Comparison of ENCODE assay signal across 19 mouse cellular contexts in genomic region chr8:109808120-109808447, GRCm38 (mm10). TPM values are rescaled to one million over a fixed set of nuclear protein-coding genes. Genes with fewer than 3 reads are reported as not detected.
DNase-seq lines count a peak whose midpoint lies in the region; ATAC-seq and TF ChIP-seq lines count a peak whose summit lies in the region.
"Had no signal": no experiment of that assay in that cellular context is flagged by ENCODE, and none has a peak within 500 bp of the region (broad histone marks: within the 10 kb centered on the region; RNA-seq: fewer than 3 reads in every experiment).

No protein-coding gene starts in this region.

- no peaks in the 10 kb centered on the region for H3K4me1 ChIP-seq in forebrain, postnatal 0 days (ENCODE audit: insufficient read depth)
- no peaks in the 10 kb centered on the region for H3K4me1 ChIP-seq in forebrain, embryonic 12.5 days
- peaks cover 4% of the 10 kb centered on the region; the same call in 1 of the 2 replicates for H3K4me1 ChIP-seq in limb, embryonic 14.5 days (ENCODE audit: control insufficient read depth, insufficient read depth, low read length)
- no peaks in the 10 kb centered on the region for H3K4me1 ChIP-seq in limb, embryonic 10.5 days
- H3K4me1 ChIP-seq: hindbrain, embryonic 13.5 days; midbrain, embryonic 13.5 days had no signal

- H3K4me3 ChIP-seq in forebrain, postnatal 0 days (ENCODE audit: low read depth, low read length) = no peak overlapping the region
- no peak overlapping the region for H3K4me3 ChIP-seq in forebrain, embryonic 12.5 days (replicated peaks)
- no peak overlapping the region for H3K4me3 ChIP-seq in limb, embryonic 14.5 days (replicated peaks; ENCODE audit: low read length)
- H3K4me3 ChIP-seq in limb, embryonic 10.5 days = no peak overlapping the region
- H3K4me3 ChIP-seq: hindbrain, embryonic 13.5 days; limb, embryonic 15.5 days; midbrain, embryonic 13.5 days had no signal

- no peaks in the 10 kb centered on the region for H3K27me3 ChIP-seq in forebrain, postnatal 0 days (ENCODE audit: insufficient read depth, low read length)
- no peaks in the 10 kb centered on the region for H3K27me3 ChIP-seq in forebrain, embryonic 12.5 days
- H3K27me3 ChIP-seq in limb, embryonic 14.5 days (ENCODE audit: control insufficient read depth, insufficient read depth, low read length) = no peaks in the 10 kb centered on the region
- no peaks in the 10 kb centered on the region for H3K27me3 ChIP-seq in limb, embryonic 10.5 days (ENCODE audit: low read depth, poor library complexity, severe bottlenecking)
- H3K27me3 ChIP-seq: hindbrain, embryonic 13.5 days; limb, embryonic 15.5 days; midbrain, embryonic 13.5 days had no signal

- no peak overlapping the region for H3K4me2 ChIP-seq in forebrain, postnatal 0 days (ENCODE audit: low read depth)
- no peak overlapping the region for H3K4me2 ChIP-seq in forebrain, embryonic 12.5 days
- no peak overlapping the region for H3K4me2 ChIP-seq in limb, embryonic 14.5 days (replicated peaks; ENCODE audit: low read depth, low read length, severe bottlenecking)
- H3K4me2 ChIP-seq: hindbrain, embryonic 13.5 days; limb, embryonic 15.5 days; midbrain, embryonic 13.5 days had no signal

- TF ChIP-seq CTCF in forebrain, postnatal 0 days (IDR thresholded peaks at IDR 0.05; ENCODE audit: low read depth) = 0 out of 2 replicates have a peak, but pooled peaks have one; percentile 11

- H3K36me3 ChIP-seq in forebrain, postnatal 0 days (ENCODE audit: insufficient read depth) = peaks cover 4% of the 10 kb centered on the region
- H3K36me3 ChIP-seq in forebrain, embryonic 12.5 days (replicated peaks) = peaks cover 7% of the 10 kb centered on the region
- peaks cover 14% of the 10 kb centered on the region for H3K36me3 ChIP-seq in limb, embryonic 14.5 days (ENCODE audit: control insufficient read depth, insufficient read depth, low read length)
- peaks cover 25% of the 10 kb centered on the region for H3K36me3 ChIP-seq in limb, embryonic 10.5 days
- H3K36me3 ChIP-seq: limb, embryonic 15.5 days had no signal

- TF ChIP-seq POLR2A in limb, embryonic 14.5 days (IDR thresholded peaks at IDR 0.05; ENCODE audit: borderline replicate concordance, extremely low read depth, insufficient read depth, insufficient read length) = no peak

- no peak overlapping the region for H3K9ac ChIP-seq in forebrain, postnatal 0 days
- no peak overlapping the region for H3K9ac ChIP-seq in forebrain, embryonic 12.5 days
- no peak overlapping the region for H3K9ac ChIP-seq in limb, embryonic 14.5 days (ENCODE audit: low read depth, low read length, severe bottlenecking)
- H3K9ac ChIP-seq: hindbrain, embryonic 13.5 days; limb, embryonic 15.5 days; midbrain, embryonic 13.5 days had no signal

- no peaks in the 10 kb centered on the region for H3K9me3 ChIP-seq in forebrain, postnatal 0 days (ENCODE audit: low read length)
- no peaks in the 10 kb centered on the region for H3K9me3 ChIP-seq in forebrain, embryonic 12.5 days
- no peaks in the 10 kb centered on the region for H3K9me3 ChIP-seq in limb, embryonic 14.5 days (ENCODE audit: control insufficient read depth, low read length)
- H3K9me3 ChIP-seq in limb, embryonic 10.5 days (replicated peaks) = no peaks in the 10 kb centered on the region
- H3K9me3 ChIP-seq: G1E; hindbrain, embryonic 13.5 days; limb, embryonic 15.5 days; midbrain, embryonic 13.5 days had no signal

- no peak for ATAC-seq in forebrain, postnatal 0 days
- ATAC-seq in forebrain, embryonic 12.5 days (ENCODE audit: low FRiP score) = no peak
- ATAC-seq in limb, embryonic 14.5 days (ENCODE audit: low FRiP score, low read depth) = peak; percentile 50
- ATAC-seq: midbrain, embryonic 13.5 days had no signal

- H3K27ac ChIP-seq in forebrain, postnatal 0 days (ENCODE audit: low read depth, low read length) = no peak overlapping the region
- no peak overlapping the region for H3K27ac ChIP-seq in forebrain, embryonic 12.5 days
- no peak overlapping the region for H3K27ac ChIP-seq in limb, embryonic 14.5 days (replicated peaks; ENCODE audit: low read depth, low read length)
- no peak overlapping the region for H3K27ac ChIP-seq in limb, embryonic 10.5 days
- H3K27ac ChIP-seq: hindbrain, embryonic 13.5 days; limb, embryonic 15.5 days; midbrain, embryonic 13.5 days had no signal

- DNase-seq in forebrain, postnatal 0 days = no peak
- peak; percentile 21 for DNase-seq in limb, embryonic 14.5 days (ENCODE audit: low spot score)
- DNase-seq in limb, embryonic 10.5 days (ENCODE audit: low spot score) = no peak
- peak; percentile 33 for DNase-seq in ES-CJ7 (ENCODE audit: low read depth, low spot score)
- DNase-seq in forelimb bud, embryonic 11.5 days (ENCODE audit: low read depth, low spot score) = peak; percentile 4
- no peak for DNase-seq in adrenal gland, postnatal 4 days (ENCODE audit: low spot score in 2 of 2)
- no peak for DNase-seq in frontal cortex, adult 2 months (ENCODE audit: extremely low spot score in 1 of 2, low spot score in 1 of 2)
- DNase-seq: adrenal gland, postnatal 14 days; B cell, adult 2 months; cerebellum, adult 9-11 months; embryo, embryonic 11 days; kidney, adult 8-10 months; lung, postnatal 36 days; spleen, adult 18-20 months had no signal

RNA-seq across cellular contexts. Expression of gene Ap1g1, which starts 29.7 kb away (rescaled TPM):
- 96.4 and 101 TPM in 2 replicates for total RNA-seq in forebrain, postnatal 0 days (2014; rRNA removed)
- polyA plus RNA-seq in forebrain, postnatal 0 days (2015; fragmentation: Nextera tagmentation; extraction: Ambion mirVana) = 28.1 and 35.8 TPM in 2 replicates
- 67.6 and 71.1 TPM in 2 replicates for polyA plus RNA-seq in forebrain, embryonic 12.5 days (2016; fragmentation: Nextera tagmentation; extraction: Ambion mirVana)
- 63.1 and 71.1 TPM in 2 replicates for polyA plus RNA-seq in limb, embryonic 14.5 days (2012; rRNA removed)
- polyA plus RNA-seq in limb, embryonic 14.5 days (2014; fragmentation: Nextera tagmentation; extraction: Ambion mirVana) = 32.0 and 33.7 TPM in 2 replicates
- polyA plus RNA-seq in limb, embryonic 10.5 days (2016; fragmentation: Nextera tagmentation; extraction: Ambion mirVana) = 44.0 and 50.4 TPM in 2 replicates
- total RNA-seq in adrenal gland, postnatal 4 days (2021) = 10 to 100 TPM; 88.5 to 90.0 TPM
- 64.4 and 70.2 TPM in 2 replicates for polyA plus RNA-seq in frontal cortex, adult 2 months (2012; rRNA removed)

Comparison
In these comparisons a context has a peak if more than half of its experiments do, and no peak if none do; other contexts are left out.
1. DNase-seq: peak in limb, embryonic 14.5 days (single experiment), ES-CJ7 (single experiment) and forelimb bud, embryonic 11.5 days (single experiment); none in forebrain, postnatal 0 days (single experiment), limb, embryonic 10.5 days (single experiment), adrenal gland, postnatal 4 days (0 of 2) and frontal cortex, adult 2 months (0 of 2).